1 mouse cellular context compared by ENCODE assay signal in genomic region chr6:125170194-125170593, GRCm38 (mm10).
TF ChIP-seq lines count a peak whose summit lies in the region.

No protein-coding gene starts in this region.

TF ChIP-seq in MEL, 35 proteins besides CTCF, POLR2A, EP300 and RAD21:
- TF ChIP-seq CHD1 (IDR thresholded peaks at IDR 0.05; ENCODE audit: low read depth, low read length) (no peak), SMC3 (IDR thresholded peaks at IDR 0.05; ENCODE audit: low read depth, low read length) (0 out of 2 replicates have a peak, but pooled peaks have one; percentile 13)
TF ChIP-seq in MEL: peak in this region for 1.
